Mouse (Mus musculus): ENCODE measurements around the gene Pebp1.

The Pebp1 gene

GRCm38 (mm10) chr5:117241935-117242531, 45.4 kb downstream of the Pebp1 start:
- in situ Hi-C loops (cut with MboI, MseI), result no loop called here

- in situ Hi-C loops (cut with MboI, MseI), result no loop called here
Measured at GRCm38 (mm10) chr5:117240761-117241322, 46.6 kb downstream of the Pebp1 start.

GRCm38 (mm10) chr5:117240321-117240731, 47.1 kb downstream of the Pebp1 start:
- in situ Hi-C loops (cut with MboI, MseI), result no loop called here

GRCm38 (mm10) chr5:117239106-117239505, 48.3 kb downstream of the Pebp1 start:
- in situ Hi-C loops (cut with MboI, MseI), result no loop called here

GRCm38 (mm10) chr5:117236540-117236939, 50.9 kb downstream of the Pebp1 start:
- in situ Hi-C loops (cut with MboI, MseI), result no loop called here

All from regulatory T cell (primary cell).